Mouse (Mus musculus): ENCODE data around the gene Mrpl37.

DNA sequence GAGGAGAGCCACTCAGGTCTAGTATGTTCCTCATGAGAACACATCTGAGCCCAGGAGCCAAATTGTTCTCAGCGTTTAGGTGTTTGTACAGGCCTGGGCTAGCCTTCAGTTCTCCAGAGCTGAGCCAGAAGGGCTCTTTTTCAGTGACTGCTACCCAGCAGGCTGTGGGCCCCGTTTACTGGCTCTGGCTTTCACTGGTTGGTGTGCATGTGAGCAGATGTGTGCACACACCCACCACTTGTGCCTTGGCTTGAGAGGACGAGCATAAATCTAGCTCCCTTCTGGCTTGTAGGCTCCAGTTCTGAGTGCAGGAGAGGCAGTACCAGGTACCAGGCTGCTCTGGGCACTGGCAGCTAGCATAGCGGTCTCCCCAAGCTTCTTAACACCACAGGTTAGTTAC is 28.4 kb downstream of the Mrpl37 start:
- no peak for TF ChIP-seq CTCF (IDR thresholded peaks at IDR 0.05; ENCODE audit: low read depth)
- no peak for TF ChIP-seq EP300 (IDR thresholded peaks at IDR 0.05; ENCODE audit: low read depth)
